ENCODE assay signal across 24 mouse cellular contexts in the genomic region with DNA sequence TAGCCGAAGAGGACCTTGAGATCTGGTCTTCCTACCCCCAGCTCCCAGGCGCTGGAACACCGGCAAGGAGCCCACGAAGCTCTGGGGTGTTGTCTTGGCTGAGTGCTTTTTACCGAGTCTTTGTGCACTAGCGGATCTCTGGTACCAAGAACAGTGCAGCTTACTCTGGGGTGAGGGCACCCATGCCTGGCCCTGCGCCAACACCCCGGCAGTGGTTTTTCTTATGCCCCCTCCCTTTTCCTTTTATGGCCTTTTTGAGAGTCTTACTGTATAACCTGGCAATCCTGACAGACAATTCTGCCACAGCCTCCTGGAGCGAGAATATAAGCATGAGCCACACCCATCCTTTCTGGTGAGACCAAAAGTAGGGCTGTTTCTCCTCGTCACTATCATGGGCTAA. TPM values are rescaled to one million over a fixed set of nuclear protein-coding genes. Genes with fewer than 3 reads are reported as not detected.
DNase-seq lines count a peak whose midpoint lies in the region; ATAC-seq and TF ChIP-seq lines count a peak whose summit lies in the region.
"Had no signal": no experiment of that assay in that cellular context is flagged by ENCODE, and none has a peak within 500 bp of the region (broad histone marks: within the 10 kb centered on the region; RNA-seq: fewer than 3 reads in every experiment).

No protein-coding gene starts in this region.

- no peaks in the 10 kb centered on the region for H3K4me1 ChIP-seq in midbrain, embryonic 11.5 days (ENCODE audit: control insufficient read depth, insufficient read depth, low read length)
- H3K4me1 ChIP-seq: forebrain, embryonic 12.5 days; heart, embryonic 10.5 days; hindbrain, embryonic 12.5 days had no signal

- H3K9ac ChIP-seq in midbrain, embryonic 11.5 days (ENCODE audit: low read length) = no peak overlapping the region
- H3K9ac ChIP-seq: forebrain, embryonic 12.5 days; hindbrain, embryonic 12.5 days had no signal

- no peak for TF ChIP-seq CTCF in layer of hippocampus, adult 2 months (conservative IDR thresholded peaks at IDR 0.05)

- no peak overlapping the region for H3K4me3 ChIP-seq in layer of hippocampus, adult 2 months
- no peak overlapping the region for H3K4me3 ChIP-seq in midbrain, embryonic 11.5 days (ENCODE audit: low read depth, low read length)
- H3K4me3 ChIP-seq: forebrain, embryonic 12.5 days; heart, embryonic 10.5 days; hindbrain, embryonic 12.5 days had no signal

- H3K27ac ChIP-seq in layer of hippocampus, adult 2 months = peak overlapping the region; percentile 28; the same call in 1 of the 2 replicates
- H3K27ac ChIP-seq in midbrain, embryonic 11.5 days (ENCODE audit: low read depth, low read length) = no peak overlapping the region
- H3K27ac ChIP-seq: forebrain, embryonic 12.5 days; heart, embryonic 10.5 days; hindbrain, embryonic 12.5 days had no signal

- 85% methylated on average over 10 of the region's 10 CpGs for WGBS in midbrain, embryonic 11.5 days

- H3K4me2 ChIP-seq in midbrain, embryonic 11.5 days = no peak overlapping the region
- H3K4me2 ChIP-seq: forebrain, embryonic 12.5 days; hindbrain, embryonic 12.5 days had no signal

- H3K36me3 ChIP-seq in midbrain, embryonic 11.5 days (ENCODE audit: control insufficient read depth, insufficient read depth, low read length) = peaks cover 34% of the 10 kb centered on the region

- H3K27me3 ChIP-seq in midbrain, embryonic 11.5 days (ENCODE audit: control insufficient read depth, insufficient read depth, low read length) = no peaks in the 10 kb centered on the region
- H3K27me3 ChIP-seq: forebrain, embryonic 12.5 days; hindbrain, embryonic 12.5 days had no signal

- no peak for ATAC-seq in CD4-positive, CD25-positive, alpha-beta regulatory T cell, adult 4 months
- ATAC-seq in midbrain, embryonic 11.5 days (ENCODE audit: low FRiP score) = no peak
- ATAC-seq: forebrain, embryonic 16.5 days; hindbrain, embryonic 16.5 days had no signal

- H3K9me3 ChIP-seq in midbrain, embryonic 11.5 days (ENCODE audit: control insufficient read depth, low read length) = no peaks in the 10 kb centered on the region
- H3K9me3 ChIP-seq: forebrain, embryonic 12.5 days; heart, embryonic 10.5 days; hindbrain, embryonic 12.5 days had no signal

- DNase-seq in CD4-positive, CD25-positive, alpha-beta regulatory T cell, adult 2 months (ENCODE audit: low read depth, low spot score) = peak; percentile 49
- no peak for DNase-seq in layer of hippocampus, adult 2 months (ENCODE audit: low spot score in 2 of 2)
- DNase-seq in layer of hippocampus, adult 18-20 months (ENCODE audit: low spot score in 2 of 2) = no peak
- peak; percentile 64 for DNase-seq in CD4-positive helper T cell, adult 2 months (ENCODE audit: low read depth, low spot score)
- DNase-seq in T-cell, adult 2 months (ENCODE audit: low spot score) = peak; percentile 57
- DNase-seq in midbrain, embryonic 11.5 days (ENCODE audit: low spot score, missing footprints) = no peak
- no peak for DNase-seq in kidney, adult 9 months
- DNase-seq: adrenal gland, adult 2 months; adrenal gland, postnatal 25 days; B cell, adult 2 months; cerebellum, adult 18-20 months; cerebellum, adult 9-11 months; gastrocnemius, postnatal 10 days; heart, adult 18-20 months; heart, postnatal 10 days; heart, postnatal 4 days had no signal

RNA-seq across cellular contexts. Expression of gene Letmd1, which starts 9.5 kb away (rescaled TPM):
- polyA plus RNA-seq in CD4-positive, CD25-positive, alpha-beta regulatory T cell, adult 4 months (2017; shearing (Covaris generic)) = 10 to 100 TPM; 52.3 to 82.7 TPM
- total RNA-seq in layer of hippocampus, adult 2 months (2021) = 10 to 100 TPM; 57.1 to 62.9 TPM
- 10 to 100 TPM; 58.4 to 61.4 TPM for total RNA-seq in layer of hippocampus, adult 18-20 months (2021)
- polyA plus RNA-seq in midbrain, embryonic 11.5 days (2014; fragmentation: Nextera tagmentation; extraction: Ambion mirVana) = 41.0 and 42.5 TPM in 2 replicates

RNA-seq across cellular contexts. Expression of gene Csrnp2, which starts 16.9 kb away (rescaled TPM):
- 1 to 10 TPM; 1.8 to 2.5 TPM for polyA plus RNA-seq in CD4-positive, CD25-positive, alpha-beta regulatory T cell, adult 4 months (2017; shearing (Covaris generic))
- total RNA-seq in layer of hippocampus, adult 2 months (2021) = 10 to 100 TPM; 23.3 to 23.9 TPM
- total RNA-seq in layer of hippocampus, adult 18-20 months (2021) = 10 to 100 TPM; 26.0 to 26.2 TPM
- polyA plus RNA-seq in midbrain, embryonic 11.5 days (2014; fragmentation: Nextera tagmentation; extraction: Ambion mirVana) = 20.4 and 21.4 TPM in 2 replicates

RNA-seq across cellular contexts. Expression of gene Slc11a2, which starts 53.5 kb away (rescaled TPM):
- polyA plus RNA-seq in CD4-positive, CD25-positive, alpha-beta regulatory T cell, adult 4 months (2017; shearing (Covaris generic)) = 10 to 100 TPM; 31.4 to 39.1 TPM
- 10 to 100 TPM; 62.0 to 67.5 TPM for total RNA-seq in layer of hippocampus, adult 2 months (2021)
- total RNA-seq in layer of hippocampus, adult 18-20 months (2021) = 10 to 100 TPM; 55.4 to 58.7 TPM
- 18.2 and 22.2 TPM in 2 replicates for polyA plus RNA-seq in midbrain, embryonic 11.5 days (2014; fragmentation: Nextera tagmentation; extraction: Ambion mirVana)

RNA-seq across cellular contexts. Expression of gene Gm5475, which starts 56.4 kb away (rescaled TPM):
- not detected for polyA plus RNA-seq in CD4-positive, CD25-positive, alpha-beta regulatory T cell, adult 4 months (2017; shearing (Covaris generic))
- not detected for total RNA-seq in layer of hippocampus, adult 2 months (2021)
- not detected for total RNA-seq in layer of hippocampus, adult 18-20 months (2021)
- not detected in 2 replicates for polyA plus RNA-seq in midbrain, embryonic 11.5 days (2014; fragmentation: Nextera tagmentation; extraction: Ambion mirVana)
- total RNA-seq: adrenal gland, adult 2 months; adrenal gland, postnatal 25 days; gastrocnemius, postnatal 4 days; heart, adult 18-20 months; heart, postnatal 10 days; heart, postnatal 4 days had no signal
- polyA plus RNA-seq: heart, embryonic 10.5 days; heart, embryonic 14.5 days; hindbrain, embryonic 12.5 days had no signal

Comparison
In these comparisons a context has a peak if more than half of its experiments do, and no peak if none do; other contexts are left out.
1. DNase-seq: peak in CD4-positive, CD25-positive, alpha-beta regulatory T cell, adult 2 months (single experiment), CD4-positive helper T cell, adult 2 months (single experiment) and T-cell, adult 2 months (single experiment); none in layer of hippocampus, adult 2 months (0 of 2), layer of hippocampus, adult 18-20 months (0 of 2), midbrain, embryonic 11.5 days (single experiment) and kidney, adult 9 months (single experiment).